Mouse (Mus musculus): ENCODE data around the gene Hmga2.

Gene Hmga2

GRCm38 (mm10) chr10:120424015-120424414, 52.3 kb downstream of the Hmga2 start:
- no peak for DNase-seq (ENCODE audit: low spot score in 2 of 2)

- no peak for DNase-seq (ENCODE audit: low spot score in 2 of 2)
Observed at GRCm38 (mm10) chr10:120423256-120423655, 53.0 kb downstream of the Hmga2 start.

- no peak for DNase-seq (ENCODE audit: low spot score in 2 of 2)
Observed at GRCm38 (mm10) chr10:120422820-120423219, 53.4 kb downstream of the Hmga2 start.

- DNase-seq (ENCODE audit: low spot score in 2 of 2): no peak
Observed at GRCm38 (mm10) chr10:120422050-120422449, 54.2 kb downstream of the Hmga2 start.

GRCm38 (mm10) chr10:120420971-120421629, 55.2 kb downstream of the Hmga2 start:
- DNase-seq (ENCODE audit: low spot score in 2 of 2): no peak

GRCm38 (mm10) chr10:120418738-120419523, 57.3 kb downstream of the Hmga2 start:
- no peak for DNase-seq (ENCODE audit: low spot score in 2 of 2)

GRCm38 (mm10) chr10:120418211-120418610, 58.1 kb downstream of the Hmga2 start:
- no peak for DNase-seq (ENCODE audit: low spot score in 2 of 2)

- no peak for DNase-seq (ENCODE audit: low spot score in 2 of 2)
Observed at GRCm38 (mm10) chr10:120417488-120418118, 58.7 kb downstream of the Hmga2 start.

GRCm38 (mm10) chr10:120417116-120417487, 59.2 kb downstream of the Hmga2 start:
- no peak for DNase-seq (ENCODE audit: low spot score in 2 of 2)

GRCm38 (mm10) chr10:120416628-120417027, 59.6 kb downstream of the Hmga2 start:
- DNase-seq (ENCODE audit: low spot score in 2 of 2): no peak

GRCm38 (mm10) chr10:120412215-120412614, 64.1 kb downstream of the Hmga2 start:
- DNase-seq (ENCODE audit: low spot score in 2 of 2): no peak

GRCm38 (mm10) chr10:120410958-120411357, 65.3 kb downstream of the Hmga2 start:
- DNase-seq (ENCODE audit: low spot score in 2 of 2): no peak

GRCm38 (mm10) chr10:120409131-120409530, 67.1 kb downstream of the Hmga2 start:
- DNase-seq (ENCODE audit: low spot score in 2 of 2): no peak

- no peak for DNase-seq (ENCODE audit: low spot score in 2 of 2)
Observed at GRCm38 (mm10) chr10:120407230-120407629, 69.0 kb downstream of the Hmga2 start.

GRCm38 (mm10) chr10:120406038-120406437, 70.2 kb downstream of the Hmga2 start:
- no peak for DNase-seq (ENCODE audit: low spot score in 2 of 2)

- DNase-seq (ENCODE audit: low spot score in 2 of 2): no peak
Observed at GRCm38 (mm10) chr10:120405322-120405721, 70.9 kb downstream of the Hmga2 start.

- DNase-seq (ENCODE audit: low spot score in 2 of 2): no peak
Observed at GRCm38 (mm10) chr10:120402966-120403365, 73.3 kb downstream of the Hmga2 start.

- DNase-seq (ENCODE audit: low spot score in 2 of 2): no peak
Observed at GRCm38 (mm10) chr10:120401787-120402186, 74.5 kb downstream of the Hmga2 start.

GRCm38 (mm10) chr10:120399846-120400510, 76.3 kb downstream of the Hmga2 start:
- no peak for DNase-seq (ENCODE audit: low spot score in 2 of 2)

- DNase-seq (ENCODE audit: low spot score in 2 of 2): no peak
Observed at GRCm38 (mm10) chr10:120398745-120399144, 77.5 kb downstream of the Hmga2 start.

GRCm38 (mm10) chr10:120397211-120397631, 79.0 kb downstream of the Hmga2 start:
- DNase-seq (ENCODE audit: low spot score in 2 of 2): no peak

GRCm38 (mm10) chr10:120395550-120395949, 80.7 kb downstream of the Hmga2 start:
- DNase-seq (ENCODE audit: low spot score in 2 of 2): no peak

All from spleen, postnatal 14 days (tissue).